Mouse (Mus musculus) heart, embryonic 13.5 days (tissue): ENCODE measurements around the gene Thap3. TPM values are rescaled to one million over a fixed set of nuclear protein-coding genes. Genes with fewer than 3 reads are reported as not detected.

ENCODE experiments used
- ATAC-seq: fragments of 200-750 bp; cut with Nextera tagmentation; 2 replicates; pipeline ENCODE4 v1.8.0; 2017; ENCODE audit warnings: moderate TSS enrichment; ENCODE audit not compliant: insufficient number of reproducible peaks, low FRiP score, low TSS enrichment; ENCODE audit errors: extremely low read depth
- H3K27ac ChIP-seq: fragments of 300-500 bp; sonication (generic); replicated peaks from 2 replicates; pipeline ENCODE4 v1.5.1; 2015; ENCODE audit warnings: moderate library complexity, mild to moderate bottlenecking, inconsistent platforms
- H3K27me3 ChIP-seq: fragments of 300-500 bp; sonication (generic); replicated peaks from 2 replicates; pipeline ENCODE4 v1.6.1; 2015; ENCODE audit warnings: mild to moderate bottlenecking, inconsistent platforms
- H3K36me3 ChIP-seq: fragments of 300-500 bp; sonication (generic); 2 replicates; pipeline ENCODE4 v1.6.1; 2015; ENCODE audit warnings: mild to moderate bottlenecking, inconsistent platforms
- H3K4me1 ChIP-seq: fragments of 300-500 bp; sonication (generic); 2 replicates; pipeline ENCODE4 v1.6.1; 2015; ENCODE audit warnings: inconsistent platforms
- H3K4me2 ChIP-seq: fragments of 300-500 bp; sonication (generic); 2 replicates; pipeline ENCODE4 v1.6.1; 2015; ENCODE audit warnings: inconsistent platforms, mild to moderate bottlenecking, moderate library complexity
- H3K4me3 ChIP-seq: fragments of 300-500 bp; sonication (generic); 2 replicates; pipeline ENCODE4 v1.5.1; 2015; ENCODE audit warnings: moderate library complexity, mild to moderate bottlenecking, inconsistent platforms
- H3K9ac ChIP-seq: fragments of 300-500 bp; sonication (generic); 2 replicates; pipeline ENCODE4 v1.6.1; 2015; ENCODE audit warnings: inconsistent platforms, mild to moderate bottlenecking, moderate library complexity
- H3K9me3 ChIP-seq: fragments of 300-500 bp; sonication (generic); 2 replicates; pipeline ENCODE4 v1.6.1; 2016; ENCODE audit warnings: inconsistent platforms
- WGBS: fragments of 180-500 bp; shearing (Covaris S2); methylation state at CpG from one replicate; pipeline ENCODE4 v1.1.7; 2015; ENCODE audit warnings: mixed read lengths; 5-methylcytosine and 5-hydroxymethylcytosine counted together
- polyA plus RNA-seq: library from polyadenylated mRNA; unstranded; fragments of >200 nt; fragmentation: Nextera tagmentation; extraction: Ambion mirVana; gene quantifications from 2 replicates; pipeline ENCODE4 v1.2.1, GENCODE M21; 2015

Thap3 gene
- polyA plus RNA-seq, 1 experiment from 2014 or later = 26.1 TPM

DNA sequence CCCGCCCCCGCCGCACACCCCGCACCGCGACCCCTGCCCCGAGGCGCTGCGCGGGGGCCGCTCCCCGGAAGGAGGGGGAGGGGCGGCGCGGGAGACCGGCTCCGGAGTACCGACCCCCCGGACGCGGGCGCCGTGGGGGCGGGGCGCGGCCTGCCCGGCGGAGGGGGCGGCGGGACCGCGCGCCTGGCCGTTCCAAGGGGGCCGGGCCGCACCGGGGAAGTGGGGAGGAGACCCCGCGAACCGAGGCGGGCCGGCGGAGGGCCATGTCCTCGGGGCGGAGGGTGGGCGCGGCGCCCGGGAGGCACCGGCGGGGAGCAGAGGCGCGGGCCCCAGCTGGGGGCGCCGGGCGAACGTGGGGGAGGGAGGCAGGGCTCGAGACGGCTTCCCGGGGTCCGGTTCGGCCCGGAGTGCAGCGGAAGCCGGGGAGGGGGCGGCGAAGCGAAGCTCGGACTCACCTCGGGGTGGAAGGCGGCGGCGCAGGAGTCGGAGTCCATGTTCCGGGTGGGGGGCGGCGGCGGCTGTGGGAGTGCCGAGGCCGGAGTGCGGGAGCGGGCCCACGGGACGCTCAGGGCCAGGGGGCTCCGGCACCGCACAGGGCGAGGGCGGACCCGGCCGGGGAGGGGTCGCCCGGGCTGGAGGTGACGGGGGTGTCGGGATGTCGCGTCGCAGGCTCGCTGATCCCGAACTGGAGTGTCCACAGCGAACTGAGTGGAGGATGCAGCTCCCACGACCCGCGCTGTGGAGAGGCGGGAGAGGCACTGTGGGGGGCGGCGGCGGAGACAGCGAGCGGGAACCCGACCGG is 6.8 kb upstream of the Thap3 start:
- Histone ChIP-seq H3K36me3 (peaks cover 33% of the 10 kb centered on the region), H3K9me3 (no peaks in the 10 kb centered on the region), H3K4me3 (peak overlapping the region; percentile 96), H3K27me3 (no peaks in the 10 kb centered on the region), H3K27ac (peak overlapping the region; percentile 87), H3K4me2 (peak overlapping the region; percentile 94), H3K4me1 (peaks cover 36% of the 10 kb centered on the region), H3K9ac (peak overlapping the region; percentile 99)
- WGBS = under 1% methylated on average over 74 of the region's 111 CpGs
- peak; percentile 7; the same call in 1 of the 2 replicates for ATAC-seq

DNA sequence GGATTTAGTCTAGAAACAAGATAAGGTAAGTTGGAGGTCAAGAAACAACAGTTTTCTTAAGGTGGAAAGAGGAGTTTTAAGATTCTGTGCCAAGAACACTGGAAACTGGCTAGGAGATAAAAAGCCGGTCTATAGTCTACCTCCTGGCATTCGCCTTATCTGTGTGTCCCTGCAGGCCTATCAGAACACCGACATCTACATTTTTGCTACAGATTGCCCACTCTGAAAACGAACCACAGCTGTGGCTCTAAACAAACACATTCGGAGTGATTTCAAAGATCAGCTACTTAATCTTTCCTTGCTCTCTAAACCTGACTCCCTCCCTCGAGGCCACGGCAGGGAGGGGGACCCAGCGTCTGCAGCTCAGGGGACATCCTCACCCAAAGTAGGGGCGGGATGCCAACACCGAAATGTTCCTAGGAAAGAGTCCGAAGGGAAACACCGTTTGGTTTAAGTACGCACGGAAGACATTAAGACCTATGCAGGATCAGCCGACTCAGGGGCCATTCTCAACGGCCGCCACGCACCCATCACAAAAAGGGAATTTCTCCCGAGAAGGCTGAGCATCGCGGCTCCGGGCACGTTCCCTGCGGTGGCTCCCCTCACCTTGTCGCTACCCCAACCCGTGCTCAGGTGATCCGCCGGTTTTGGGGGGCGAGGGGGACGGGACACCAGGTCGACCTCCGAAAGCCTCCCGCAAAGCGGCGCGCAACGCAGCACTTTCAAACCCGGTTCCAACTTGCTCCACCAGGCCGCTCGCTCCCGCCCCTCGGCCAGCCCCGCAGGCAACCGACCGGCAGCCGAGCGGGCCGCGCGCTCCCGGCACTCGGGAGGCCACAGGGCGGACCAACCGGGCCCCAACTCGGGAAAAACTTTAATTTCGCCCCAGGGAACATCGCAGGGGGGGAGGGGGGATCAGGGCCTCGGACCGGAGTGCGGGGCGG is 5.7 kb upstream of the Thap3 start:
- ATAC-seq = no peak
- 2% methylated on average over 60 of the region's 61 CpGs for WGBS
- Histone ChIP-seq H3K27me3 (no peaks in the 10 kb centered on the region), H3K9me3 (no peaks in the 10 kb centered on the region), H3K4me2 (peak overlapping the region; percentile 94), H3K36me3 (peaks cover 44% of the 10 kb centered on the region), H3K27ac (peak overlapping the region; percentile 87), H3K9ac (peak overlapping the region; percentile 99), H3K4me3 (peak overlapping the region; percentile 96), H3K4me1 (peaks cover 36% of the 10 kb centered on the region)

- peak overlapping the region; percentile 99 for H3K9ac ChIP-seq
- peak overlapping the region; percentile 94 for H3K4me2 ChIP-seq
- peaks cover 44% of the 10 kb centered on the region for H3K36me3 ChIP-seq
- no peaks in the 10 kb centered on the region for H3K9me3 ChIP-seq
- no peak overlapping the region for H3K27ac ChIP-seq
- no peak for ATAC-seq
- WGBS = 65% methylated on average over 6 of the region's 6 CpGs
- H3K27me3 ChIP-seq = no peaks in the 10 kb centered on the region
- H3K4me1 ChIP-seq = peaks cover 44% of the 10 kb centered on the region
- H3K4me3 ChIP-seq = peak overlapping the region; percentile 96
Observed at GRCm38 (mm10) chr4:151993035-151993434, 4.2 kb upstream of the Thap3 start.

GRCm38 (mm10) chr4:151992091-151992490 is 3.3 kb upstream of the Thap3 start:
- Histone ChIP-seq H3K9ac (no peak overlapping the region), H3K4me2 (no peak overlapping the region), H3K4me1 (peaks cover 44% of the 10 kb centered on the region), H3K27ac (no peak overlapping the region), H3K9me3 (no peaks in the 10 kb centered on the region), H3K36me3 (peaks cover 44% of the 10 kb centered on the region), H3K4me3 (no peak overlapping the region), H3K27me3 (no peaks in the 10 kb centered on the region)
- WGBS = 86% methylated on average over 9 of the region's 9 CpGs
- ATAC-seq = no peak

GRCm38 (mm10) chr4:151989110-151989488 is 302 bp upstream of the Thap3 start:
- Histone ChIP-seq H3K27me3 (no peaks in the 10 kb centered on the region), H3K4me2 (peak overlapping the region; percentile 85), H3K9me3 (no peaks in the 10 kb centered on the region), H3K9ac (peak overlapping the region; percentile 93), H3K4me1 (peaks cover 51% of the 10 kb centered on the region), H3K36me3 (peaks cover 58% of the 10 kb centered on the region), H3K27ac (peak overlapping the region; percentile 82; the same call in 1 of the 2 replicates), H3K4me3 (peak overlapping the region; percentile 79)
- 24% methylated on average over 6 of the region's 6 CpGs for WGBS
- ATAC-seq = no peak

GRCm38 (mm10) chr4:151988014-151988341 is 819 bp downstream of the Thap3 start:
- Histone ChIP-seq H3K9me3 (no peaks in the 10 kb centered on the region), H3K27ac (peak overlapping the region; percentile 82), H3K9ac (peak overlapping the region; percentile 93), H3K4me3 (peak overlapping the region; percentile 79), H3K4me2 (peak overlapping the region; percentile 85), H3K36me3 (peaks cover 58% of the 10 kb centered on the region), H3K4me1 (peaks cover 51% of the 10 kb centered on the region), H3K27me3 (no peaks in the 10 kb centered on the region)
- WGBS = 22% methylated on average over 10 of the region's 10 CpGs
- no peak for ATAC-seq

DNA sequence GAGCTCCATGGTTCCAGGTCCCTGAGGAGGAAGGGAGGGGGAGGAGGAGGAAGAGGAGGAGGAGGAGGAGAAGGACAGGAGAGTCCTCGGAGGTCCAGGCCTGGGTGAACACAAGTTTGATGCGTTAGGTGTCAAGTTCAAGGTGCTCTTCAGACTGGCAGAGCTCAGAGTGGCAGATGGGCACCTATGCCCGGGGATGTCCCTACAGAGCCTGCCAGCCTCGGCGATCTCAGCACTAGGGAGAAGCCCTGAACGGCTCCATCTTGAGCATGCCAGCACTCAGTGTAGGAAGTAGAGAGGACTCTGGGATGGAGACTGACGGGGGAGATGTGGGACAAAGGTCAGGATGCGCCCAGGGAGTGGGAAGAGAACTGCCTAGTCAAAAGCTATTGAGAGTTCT is 2.1 kb downstream of the Thap3 start:
- Histone ChIP-seq H3K4me3 (no peak overlapping the region), H3K36me3 (peaks cover 57% of the 10 kb centered on the region), H3K27me3 (no peaks in the 10 kb centered on the region), H3K4me1 (peaks cover 49% of the 10 kb centered on the region), H3K27ac (no peak overlapping the region), H3K4me2 (no peak overlapping the region), H3K9ac (peak overlapping the region; percentile 52; the same call in 1 of the 2 replicates), H3K9me3 (no peaks in the 10 kb centered on the region)
- ATAC-seq = no peak
- WGBS = 62% methylated on average over 8 of the region's 8 CpGs

DNA sequence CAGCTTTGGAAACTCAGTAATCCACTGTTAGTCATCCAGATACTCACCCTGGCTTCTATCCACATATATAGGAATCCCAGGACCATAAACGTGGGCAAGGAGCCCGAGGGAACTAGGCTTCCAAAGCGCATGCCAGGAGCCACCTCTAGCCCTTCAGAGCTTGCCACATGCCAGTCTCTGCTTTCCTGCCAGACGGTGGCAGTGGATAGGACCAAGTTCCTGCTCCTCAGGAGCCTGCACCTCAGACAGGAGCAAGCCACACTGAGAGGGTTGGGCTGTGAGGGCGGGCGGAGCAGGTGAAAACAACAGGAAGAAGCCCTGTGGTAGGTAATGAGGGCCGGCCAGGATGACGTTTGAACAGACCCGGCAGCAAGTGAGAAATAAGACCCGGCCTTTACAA is 2.9 kb downstream of the Thap3 start:
- no peak for ATAC-seq
- Histone ChIP-seq H3K27ac (no peak overlapping the region), H3K9ac (peak overlapping the region; percentile 52; the same call in 1 of the 2 replicates), H3K4me1 (peaks cover 52% of the 10 kb centered on the region), H3K36me3 (peaks cover 53% of the 10 kb centered on the region), H3K4me3 (no peak overlapping the region), H3K4me2 (no peak overlapping the region), H3K9me3 (no peaks in the 10 kb centered on the region), H3K27me3 (no peaks in the 10 kb centered on the region)
- 39% methylated on average over 10 of the region's 10 CpGs for WGBS

GRCm38 (mm10) chr4:151983560-151983959 is 5.2 kb downstream of the Thap3 start:
- H3K4me1 ChIP-seq = peaks cover 46% of the 10 kb centered on the region
- H3K36me3 ChIP-seq = peaks cover 62% of the 10 kb centered on the region
- H3K27me3 ChIP-seq = no peaks in the 10 kb centered on the region
- peak overlapping the region; percentile 16 for H3K4me3 ChIP-seq
- 29% methylated on average over 8 of the region's 9 CpGs for WGBS
- 0 out of 2 replicates have a peak, but pooled peaks have one; percentile 10 for ATAC-seq
- H3K4me2 ChIP-seq = peak overlapping the region; percentile 37
- H3K27ac ChIP-seq = 0 out of 2 replicates have a peak overlapping the region, but pooled peaks have one; percentile 24
- H3K9me3 ChIP-seq = no peaks in the 10 kb centered on the region
- peak overlapping the region; percentile 65 for H3K9ac ChIP-seq

- peaks cover 66% of the 10 kb centered on the region for H3K36me3 ChIP-seq
- H3K27me3 ChIP-seq = no peaks in the 10 kb centered on the region
- H3K4me1 ChIP-seq = peaks cover 43% of the 10 kb centered on the region
- H3K4me3 ChIP-seq = peak overlapping the region; percentile 16
- H3K9ac ChIP-seq = peak overlapping the region; percentile 65
- ATAC-seq = no peak
- 51% methylated on average over 17 of the region's 17 CpGs for WGBS
- no peaks in the 10 kb centered on the region for H3K9me3 ChIP-seq
- H3K4me2 ChIP-seq = peak overlapping the region; percentile 37
- 0 out of 2 replicates have a peak overlapping the region, but pooled peaks have one; percentile 12 for H3K27ac ChIP-seq
Observed at GRCm38 (mm10) chr4:151983043-151983442, 5.8 kb downstream of the Thap3 start.

- no peaks in the 10 kb centered on the region for H3K27me3 ChIP-seq
- peaks cover 75% of the 10 kb centered on the region for H3K36me3 ChIP-seq
- no peak overlapping the region for H3K9ac ChIP-seq
- H3K4me2 ChIP-seq = no peak overlapping the region
- ATAC-seq = peak; percentile 15; the same call in 1 of the 2 replicates
- H3K9me3 ChIP-seq = no peaks in the 10 kb centered on the region
- H3K4me1 ChIP-seq = peaks cover 27% of the 10 kb centered on the region
- 15% methylated on average over 5 of the region's 5 CpGs for WGBS
- H3K4me3 ChIP-seq = no peak overlapping the region
- no peak overlapping the region for H3K27ac ChIP-seq
Observed at GRCm38 (mm10) chr4:151981363-151981762, 7.4 kb downstream of the Thap3 start.
